Mouse (Mus musculus): ENCODE results near the gene Fcer1g. TPM values are rescaled to one million over a fixed set of nuclear protein-coding genes. Genes with fewer than 3 reads are reported as not detected.
A peak's percentile ranks its signal among the peaks of the same experiment; 100 is the strongest.

The Fcer1g gene
- polyA plus RNA-seq, 1 experiment from 2014 or later, result 115 TPM

DNA sequence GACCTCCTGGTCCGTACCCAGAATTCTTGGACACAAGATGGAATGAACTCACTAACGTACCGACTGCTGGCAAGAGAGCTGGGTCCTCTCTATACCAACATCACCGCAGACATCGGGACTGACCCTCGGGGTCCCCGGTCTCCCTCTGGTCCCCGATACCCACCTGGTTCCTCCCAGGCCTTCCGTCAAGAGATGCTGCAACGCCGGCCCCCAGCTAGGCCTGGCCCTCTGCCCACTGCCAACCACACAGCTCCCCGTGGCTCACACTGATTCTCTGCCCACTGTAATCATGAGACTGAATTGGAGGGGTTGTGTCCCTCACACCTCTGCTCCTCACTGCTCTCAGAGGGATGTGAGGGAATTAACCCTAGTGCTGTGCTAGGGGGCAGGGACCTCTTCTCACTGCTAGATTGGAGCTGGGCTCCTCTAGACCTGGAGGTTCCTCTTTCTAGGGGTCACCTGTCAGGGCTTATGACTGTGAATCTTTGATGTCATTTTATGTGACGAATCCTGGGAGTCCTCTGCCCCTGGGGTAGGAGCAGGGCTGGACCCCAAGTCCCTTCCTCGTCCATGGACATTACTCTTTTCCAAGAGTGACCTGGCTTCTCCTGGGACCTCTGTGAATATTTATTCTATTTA is 42.1 kb upstream of the Fcer1g start:
- ATAC-seq (ENCODE audit: insufficient read depth), result no peak
- 91% methylated on average over 14 of the region's 14 CpGs for WGBS (ENCODE audit: insufficient replicate concordance)
- Histone ChIP-seq H3K27me3 (no peaks in the 10 kb centered on the region), H3K27ac (replicated peaks) (peak overlapping the region; percentile 48), H3K4me1 (replicated peaks) (peaks cover 76% of the 10 kb centered on the region), H3K9ac (no peak overlapping the region), H3K4me3 (replicated peaks) (no peak overlapping the region), H3K9me3 (replicated peaks) (no peaks in the 10 kb centered on the region), H3K4me2 (peak overlapping the region; percentile 81; the same call in 1 of the 2 replicates), H3K36me3 (replicated peaks) (peaks cover 85% of the 10 kb centered on the region)

GRCm38 (mm10) chr1:171275144-171275734 is 41.1 kb upstream of the Fcer1g start:
- Histone ChIP-seq H3K9ac (no peak overlapping the region), H3K4me2 (0 out of 2 replicates have a peak overlapping the region, but pooled peaks have one; percentile 4), H3K4me3 (replicated peaks) (no peak overlapping the region), H3K36me3 (replicated peaks) (peaks cover 85% of the 10 kb centered on the region), H3K27me3 (no peaks in the 10 kb centered on the region), H3K27ac (replicated peaks) (peak overlapping the region; percentile 51), H3K4me1 (replicated peaks) (peaks cover 82% of the 10 kb centered on the region), H3K9me3 (replicated peaks) (no peaks in the 10 kb centered on the region)
- ATAC-seq (ENCODE audit: insufficient read depth), result no peak
- WGBS (ENCODE audit: insufficient replicate concordance), result 92% methylated on average over 11 of the region's 11 CpGs

- H3K27me3 ChIP-seq, result no peaks in the 10 kb centered on the region
- no peaks in the 10 kb centered on the region for H3K9me3 ChIP-seq (replicated peaks)
- peaks cover 82% of the 10 kb centered on the region for H3K4me1 ChIP-seq (replicated peaks)
- peak overlapping the region; percentile 51 for H3K27ac ChIP-seq (replicated peaks)
- H3K4me3 ChIP-seq (replicated peaks), result no peak overlapping the region
- peaks cover 76% of the 10 kb centered on the region for H3K36me3 ChIP-seq (replicated peaks)
- WGBS (ENCODE audit: insufficient replicate concordance), result 88% methylated on average over 12 of the region's 12 CpGs
- no peak for ATAC-seq (ENCODE audit: insufficient read depth)
- 0 out of 2 replicates have a peak overlapping the region, but pooled peaks have one; percentile 3 for H3K4me2 ChIP-seq
- no peak overlapping the region for H3K9ac ChIP-seq
Observed at GRCm38 (mm10) chr1:171274171-171274570, 40.0 kb upstream of the Fcer1g start.

DNA sequence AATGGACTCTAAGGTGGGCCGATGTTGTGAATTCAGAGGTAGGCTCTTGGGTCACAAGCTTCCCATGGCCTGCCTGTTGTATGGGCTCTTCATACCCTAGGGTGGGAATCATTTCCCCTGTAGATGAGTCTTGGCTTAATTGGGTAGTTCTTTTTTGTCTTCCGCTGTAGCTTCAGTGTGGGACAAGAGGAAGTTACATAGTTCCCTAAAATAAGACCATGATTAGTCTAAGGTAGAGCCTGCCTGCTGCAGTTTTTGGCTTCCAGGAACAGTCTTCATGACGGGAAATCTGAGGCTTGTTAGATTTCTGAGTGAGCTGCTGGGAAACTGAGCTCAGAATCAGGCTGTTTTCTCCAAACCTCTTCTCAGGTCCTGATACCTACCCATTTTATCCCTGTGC is 37.9 kb upstream of the Fcer1g start:
- Histone ChIP-seq H3K4me2 (peak overlapping the region; percentile 88), H3K36me3 (replicated peaks) (peaks cover 56% of the 10 kb centered on the region), H3K9me3 (replicated peaks) (no peaks in the 10 kb centered on the region), H3K9ac (peak overlapping the region; percentile 77; the same call in 1 of the 2 replicates), H3K4me1 (replicated peaks) (peaks cover 65% of the 10 kb centered on the region), H3K4me3 (replicated peaks) (peak overlapping the region; percentile 82), H3K27me3 (no peaks in the 10 kb centered on the region), H3K27ac (replicated peaks) (peak overlapping the region; percentile 87)
- WGBS (ENCODE audit: insufficient replicate concordance), result 56% methylated on average over 3 of the region's 3 CpGs
- ATAC-seq (ENCODE audit: insufficient read depth), result no peak

- 48% methylated on average over 10 of the region's 10 CpGs for WGBS (ENCODE audit: insufficient replicate concordance)
- Histone ChIP-seq H3K36me3 (replicated peaks) (peaks cover 51% of the 10 kb centered on the region), H3K9ac (peak overlapping the region; percentile 77), H3K4me2 (peak overlapping the region; percentile 88), H3K4me1 (replicated peaks) (peaks cover 62% of the 10 kb centered on the region), H3K4me3 (replicated peaks) (peak overlapping the region; percentile 82), H3K9me3 (replicated peaks) (no peaks in the 10 kb centered on the region), H3K27ac (replicated peaks) (peak overlapping the region; percentile 87), H3K27me3 (no peaks in the 10 kb centered on the region)
- no peak for ATAC-seq (ENCODE audit: insufficient read depth)
Observed at GRCm38 (mm10) chr1:171271622-171272021, 37.5 kb upstream of the Fcer1g start.

DNA sequence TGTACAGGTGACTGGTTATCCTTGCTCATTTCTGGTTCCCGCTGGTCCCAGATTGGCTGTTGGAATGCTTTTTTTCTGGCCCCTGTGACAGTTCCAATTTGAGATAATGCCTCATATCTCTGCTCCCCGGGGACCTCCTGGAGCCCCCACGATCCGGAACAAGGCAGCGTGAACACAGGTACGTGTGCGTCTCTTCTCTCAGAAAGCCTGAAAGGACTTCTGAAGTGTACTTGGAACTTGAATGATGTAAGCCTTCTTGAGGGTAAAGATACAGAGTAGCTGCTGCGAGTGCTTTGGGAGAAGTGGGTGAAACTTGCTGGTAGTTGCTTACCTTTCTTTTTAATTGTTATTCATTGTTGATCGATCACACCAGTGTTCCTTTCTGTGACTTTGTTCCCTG is 37.0 kb upstream of the Fcer1g start:
- peak overlapping the region; percentile 77 for H3K9ac ChIP-seq
- H3K27ac ChIP-seq (replicated peaks), result peak overlapping the region; percentile 87
- H3K27me3 ChIP-seq, result no peaks in the 10 kb centered on the region
- peak overlapping the region; percentile 88 for H3K4me2 ChIP-seq
- H3K36me3 ChIP-seq (replicated peaks), result peaks cover 47% of the 10 kb centered on the region
- 26% methylated on average over 9 of the region's 9 CpGs for whole genome bisulfite sequencing (ENCODE audit: insufficient replicate concordance)
- H3K9me3 ChIP-seq (replicated peaks), result no peaks in the 10 kb centered on the region
- no peak for ATAC-seq (ENCODE audit: insufficient read depth)
- peaks cover 63% of the 10 kb centered on the region for H3K4me1 ChIP-seq (replicated peaks)
- peak overlapping the region; percentile 82 for H3K4me3 ChIP-seq (replicated peaks)

GRCm38 (mm10) chr1:171270573-171270900 is 36.4 kb upstream of the Fcer1g start:
- WGBS (ENCODE audit: insufficient replicate concordance), result under 1% methylated on average over 19 of the region's 19 CpGs

GRCm38 (mm10) chr1:171269848-171270572 is 35.8 kb upstream of the Fcer1g start, which contains the start of gene B4galt3:
TSS of gene B4galt3 (plus strand) at chr1:171270328.
- 4% methylated on average over 36 of the region's 36 CpGs for WGBS (ENCODE audit: insufficient replicate concordance)
- H3K4me1 ChIP-seq (replicated peaks), result peaks cover 53% of the 10 kb centered on the region
- H3K27ac ChIP-seq (replicated peaks), result peak within 1 kb of the TSS; percentile 87
- peak; percentile 92 for ATAC-seq (ENCODE audit: insufficient read depth)
- H3K27me3 ChIP-seq, result no peaks in the 10 kb centered on the region
- H3K9ac ChIP-seq, result peak within 1 kb of the TSS; percentile 77
- no peaks in the 10 kb centered on the region for H3K9me3 ChIP-seq (replicated peaks)
- peak within 1 kb of the TSS; percentile 82 for H3K4me3 ChIP-seq (replicated peaks)
- H3K36me3 ChIP-seq (replicated peaks), result peaks cover 35% of the 10 kb centered on the region
- H3K4me2 ChIP-seq, result peak within 1 kb of the TSS; percentile 88

More at GRCm38 (mm10) chr1:171270573-171270900, 36.4 kb upstream of the Fcer1g start:
- peaks cover 40% of the 10 kb centered on the region for H3K36me3 ChIP-seq (replicated peaks)
- ATAC-seq (ENCODE audit: insufficient read depth), result peak; percentile 65
- peak overlapping the region; percentile 77 for H3K9ac ChIP-seq
- peaks cover 58% of the 10 kb centered on the region for H3K4me1 ChIP-seq (replicated peaks)
- peak overlapping the region; percentile 88 for H3K4me2 ChIP-seq
- no peaks in the 10 kb centered on the region for H3K27me3 ChIP-seq
- peak overlapping the region; percentile 87 for H3K27ac ChIP-seq (replicated peaks)
- peak overlapping the region; percentile 82 for H3K4me3 ChIP-seq (replicated peaks)
- H3K9me3 ChIP-seq (replicated peaks), result no peaks in the 10 kb centered on the region

DNA sequence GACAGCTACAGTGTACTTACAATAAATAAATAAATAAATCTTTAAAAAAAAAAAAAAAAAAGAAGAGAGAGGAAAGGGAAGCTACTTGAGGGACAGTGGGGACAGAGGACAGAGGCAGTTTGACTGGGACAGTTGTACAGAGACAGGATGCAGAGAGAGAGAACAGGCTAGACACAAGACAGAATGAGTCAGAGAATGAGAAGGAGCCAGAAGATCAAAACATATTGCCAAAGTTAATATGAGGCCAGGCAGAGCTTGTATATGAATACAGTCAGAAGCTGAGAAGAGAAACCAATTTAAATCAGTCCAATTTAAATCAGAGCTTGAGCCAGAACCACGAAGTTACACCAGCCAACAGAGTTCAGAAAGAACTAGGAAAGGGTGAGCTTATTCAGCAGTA is 34.2 kb upstream of the Fcer1g start:
- WGBS (ENCODE audit: insufficient replicate concordance), result 35% methylated on average over 1 of the region's 1 CpGs
- H3K4me1 ChIP-seq (replicated peaks), result peaks cover 39% of the 10 kb centered on the region
- H3K4me3 ChIP-seq (replicated peaks), result no peak overlapping the region
- peaks cover 18% of the 10 kb centered on the region for H3K36me3 ChIP-seq (replicated peaks)
- H3K9me3 ChIP-seq (replicated peaks), result no peaks in the 10 kb centered on the region
- no peak for ATAC-seq (ENCODE audit: insufficient read depth)
- H3K9ac ChIP-seq, result no peak overlapping the region
- no peak overlapping the region for H3K27ac ChIP-seq (replicated peaks)
- H3K4me2 ChIP-seq, result no peak overlapping the region
- H3K27me3 ChIP-seq, result peaks cover 4% of the 10 kb centered on the region

DNA sequence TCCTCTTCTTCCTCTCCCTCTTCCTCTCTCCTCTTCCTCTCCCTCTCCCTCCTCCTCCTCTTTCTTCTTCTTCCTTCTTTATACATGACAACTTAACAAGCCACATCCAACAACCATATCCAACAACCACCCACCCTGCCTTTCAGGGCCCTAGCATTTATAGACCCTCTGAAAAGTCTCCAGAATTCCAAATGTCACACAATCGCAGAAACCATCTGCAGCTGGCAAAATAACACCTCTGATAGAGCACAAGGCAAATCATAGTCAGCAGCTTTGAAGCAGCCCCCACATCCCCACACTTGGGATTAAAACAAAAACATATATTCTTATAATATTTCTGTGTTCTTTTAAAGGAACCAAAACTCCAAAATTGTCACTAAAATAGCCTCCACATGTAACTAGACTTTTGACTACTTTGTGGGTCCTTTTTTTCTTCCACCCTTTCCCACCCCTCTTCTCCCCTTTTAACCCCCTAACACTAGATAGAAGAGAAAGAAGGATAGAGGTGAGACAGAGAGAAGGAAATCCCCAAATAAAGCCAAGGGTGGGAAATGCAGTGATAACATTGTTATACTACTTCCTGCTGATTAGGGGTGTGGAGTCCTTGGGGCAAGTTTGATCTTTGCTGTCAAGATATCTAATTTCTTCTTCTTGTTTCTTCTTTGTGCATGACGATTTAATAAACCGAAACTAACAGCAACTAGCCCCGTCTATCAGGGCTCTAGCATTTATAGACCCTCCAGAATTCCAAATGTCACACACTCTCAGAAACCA is 32.0 kb upstream of the Fcer1g start:
- Histone ChIP-seq H3K27me3 (peaks cover 23% of the 10 kb centered on the region), H3K4me2 (no peak overlapping the region), H3K9me3 (replicated peaks) (no peaks in the 10 kb centered on the region), H3K9ac (no peak overlapping the region), H3K36me3 (replicated peaks) (no peaks in the 10 kb centered on the region), H3K4me3 (replicated peaks) (no peak overlapping the region), H3K27ac (replicated peaks) (no peak overlapping the region), H3K4me1 (replicated peaks) (peaks cover 33% of the 10 kb centered on the region)
- no peak for ATAC-seq (ENCODE audit: insufficient read depth)
- WGBS (ENCODE audit: insufficient replicate concordance), result 24% methylated on average over 4 of the region's 4 CpGs

Measured in liver, embryonic 15.5 days (tissue).